Comparison of ENCODE assay signal across 10 mouse cellular contexts in the genomic region with DNA sequence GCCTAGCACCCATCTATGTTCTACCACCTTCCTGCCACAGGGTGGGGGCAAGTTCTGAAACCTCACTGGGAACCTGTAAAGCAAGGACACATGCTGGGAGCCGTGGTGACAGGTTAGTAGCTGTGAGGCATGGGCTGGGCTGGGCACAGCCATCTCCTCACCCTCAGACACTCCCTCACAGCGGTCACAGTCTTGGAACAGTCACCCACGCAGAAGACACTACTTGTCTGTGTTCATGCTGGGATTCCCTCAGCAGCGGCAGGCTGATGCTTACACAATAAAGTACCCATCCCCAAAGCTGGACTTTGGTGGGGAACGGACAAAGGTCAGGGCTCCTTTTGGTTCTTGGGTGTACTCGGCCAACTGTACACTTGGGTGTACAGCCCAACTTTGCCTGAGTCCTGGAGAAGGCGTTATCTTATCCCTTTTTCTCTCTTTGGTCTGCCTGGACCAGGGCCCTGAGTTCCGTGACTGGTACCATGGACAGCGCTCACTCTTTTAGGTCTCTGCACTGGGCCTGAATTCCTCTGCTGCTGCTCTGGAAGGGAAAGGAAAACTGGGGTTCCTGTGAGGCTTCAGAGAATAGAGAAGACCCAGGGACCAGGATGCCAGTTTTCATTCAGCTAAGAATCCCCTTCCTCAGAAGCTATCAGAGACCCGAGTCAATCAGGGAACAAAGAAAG.
DNase-seq lines count a peak whose midpoint lies in the region; ATAC-seq lines count a peak whose summit lies in the region.
"Had no signal": no experiment of that assay in that cellular context is flagged by ENCODE, and none has a peak within 500 bp of the region (broad histone marks: within the 10 kb centered on the region; RNA-seq: fewer than 3 reads in every experiment).

No protein-coding gene starts in this region.

- no peaks in the 10 kb centered on the region; the same call in 1 of the 2 replicates for H3K27me3 ChIP-seq in kidney, embryonic 15.5 days
- H3K27me3 ChIP-seq: neural tube, embryonic 12.5 days had no signal

- WGBS in kidney, embryonic 15.5 days, result 54% methylated on average over 10 of the region's 10 CpGs

- no peak for ATAC-seq in kidney, embryonic 15.5 days (replicated peaks; ENCODE audit: low FRiP score)

- H3K9me3 ChIP-seq in kidney, embryonic 15.5 days (replicated peaks), result no peaks in the 10 kb centered on the region
- H3K9me3 ChIP-seq: neural tube, embryonic 12.5 days had no signal

- DNase-seq in adrenal gland, adult 2 months, result peak; percentile 10
- DNase-seq in adrenal gland, postnatal 4 days (ENCODE audit: low spot score in 2 of 2), result no peak
- DNase-seq in kidney, postnatal 36 days, result peak; percentile 6 to 59
- peak; percentile 8 for DNase-seq in c-Kit-positive CD71-positive TER-119-positive erythroid progenitor cells, embryonic 14.5 days (ENCODE audit: low spot score)
- peak; percentile 18 for DNase-seq in lung, postnatal 36 days
- no peak for DNase-seq in frontal cortex, postnatal 36 days (ENCODE audit: low spot score in 2 of 2)
- no peak for DNase-seq in cerebellum, postnatal 36 days
- DNase-seq: thymus, postnatal 25 days had no signal

- no peaks in the 10 kb centered on the region for H3K36me3 ChIP-seq in kidney, embryonic 15.5 days
- H3K36me3 ChIP-seq: neural tube, embryonic 12.5 days had no signal

- H3K27ac ChIP-seq in kidney, embryonic 15.5 days, result no peak overlapping the region
- H3K27ac ChIP-seq: neural tube, embryonic 12.5 days had no signal

- no peak overlapping the region for H3K4me3 ChIP-seq in kidney, embryonic 15.5 days (replicated peaks)
- H3K4me3 ChIP-seq: neural tube, embryonic 12.5 days had no signal

- H3K9ac ChIP-seq in kidney, embryonic 15.5 days, result no peak overlapping the region
- H3K9ac ChIP-seq: neural tube, embryonic 12.5 days had no signal

- no peak overlapping the region for H3K4me2 ChIP-seq in kidney, embryonic 15.5 days
- H3K4me2 ChIP-seq: neural tube, embryonic 12.5 days had no signal

- H3K4me1 ChIP-seq in kidney, embryonic 15.5 days, result no peaks in the 10 kb centered on the region

Comparison
In these comparisons a context has a peak if more than half of its experiments do, and no peak if none do; other contexts are left out.
1. DNase-seq: peak in adrenal gland, adult 2 months (single experiment), kidney, postnatal 36 days (2 of 2), c-Kit-positive CD71-positive TER-119-positive erythroid progenitor cells, embryonic 14.5 days (single experiment) and lung, postnatal 36 days (single experiment); none in adrenal gland, postnatal 4 days (0 of 2), frontal cortex, postnatal 36 days (0 of 2) and cerebellum, postnatal 36 days (0 of 2).